Mouse (Mus musculus): ENCODE measurements around the gene Il6st. TPM values are rescaled to one million over a fixed set of nuclear protein-coding genes. Genes with fewer than 3 reads are reported as not detected.

Gene Il6st
- polyA plus RNA-seq, 2 experiments = 34.3 to 40.3 TPM

- Histone ChIP-seq H3K36me3 (ENCODE audit: control insufficient read depth, insufficient read depth, low read length) (no peaks in the 10 kb centered on the region), H3K4me1 (ENCODE audit: control insufficient read depth, insufficient read depth, low read length) (no peaks in the 10 kb centered on the region), H3K4me3 (replicated peaks; ENCODE audit: low read length) (no peak overlapping the region), H3K4me2 (replicated peaks; ENCODE audit: low read depth, low read length, severe bottlenecking) (no peak overlapping the region), H3K9ac (ENCODE audit: low read depth, low read length, severe bottlenecking) (no peak overlapping the region), H3K9me3 (ENCODE audit: control insufficient read depth, low read length) (no peaks in the 10 kb centered on the region), H3K27me3 (ENCODE audit: control insufficient read depth, insufficient read depth, low read length) (no peaks in the 10 kb centered on the region), H3K27ac (replicated peaks; ENCODE audit: low read depth, low read length) (no peak overlapping the region)
- WGBS = 93% methylated on average over 5 of the region's 5 CpGs
- no peak for TF ChIP-seq POLR2A (IDR thresholded peaks at IDR 0.05; ENCODE audit: borderline replicate concordance, extremely low read depth, insufficient read depth, insufficient read length)
- DNase-seq (ENCODE audit: low spot score) = no peak
- ATAC-seq (ENCODE audit: low FRiP score, low read depth) = no peak
Measured at GRCm38 (mm10) chr13:112553304-112553703, 89.4 kb downstream of the Il6st start.

GRCm38 (mm10) chr13:112556501-112556900 lies 92.6 kb downstream of the Il6st start:
- Histone ChIP-seq H3K36me3 (ENCODE audit: control insufficient read depth, insufficient read depth, low read length) (no peaks in the 10 kb centered on the region), H3K27me3 (ENCODE audit: control insufficient read depth, insufficient read depth, low read length) (no peaks in the 10 kb centered on the region), H3K27ac (replicated peaks; ENCODE audit: low read depth, low read length) (no peak overlapping the region), H3K4me3 (replicated peaks; ENCODE audit: low read length) (no peak overlapping the region), H3K4me1 (ENCODE audit: control insufficient read depth, insufficient read depth, low read length) (no peaks in the 10 kb centered on the region), H3K9me3 (ENCODE audit: control insufficient read depth, low read length) (no peaks in the 10 kb centered on the region), H3K4me2 (replicated peaks; ENCODE audit: low read depth, low read length, severe bottlenecking) (no peak overlapping the region), H3K9ac (ENCODE audit: low read depth, low read length, severe bottlenecking) (no peak overlapping the region)
- TF ChIP-seq POLR2A (IDR thresholded peaks at IDR 0.05; ENCODE audit: borderline replicate concordance, extremely low read depth, insufficient read depth, insufficient read length) = no peak
- ATAC-seq (ENCODE audit: low FRiP score, low read depth) = no peak
- DNase-seq (ENCODE audit: low spot score) = no peak
- WGBS = 46% methylated on average over 2 of the region's 2 CpGs

Other genes with a start within 250 kb of the Il6st start
- 1.6 and 2.2 TPM in 2 replicates for gene Ankrd55, start 175.6 kb upstream of the Il6st start, polyA plus RNA-seq (2012; rRNA removed)
- gene Ankrd55, start 175.6 kb upstream of the Il6st start, polyA plus RNA-seq (2014; fragmentation: Nextera tagmentation; extraction: Ambion mirVana) = 0.98 and 1.0 TPM in 2 replicates
- gene Il31ra, start 130.3 kb downstream of the Il6st start, polyA plus RNA-seq (2012; rRNA removed) = 0.28 and 0.38 TPM in 2 replicates
- 0.21 and 0.22 TPM in 2 replicates for gene Il31ra, start 130.3 kb downstream of the Il6st start, polyA plus RNA-seq (2014; fragmentation: Nextera tagmentation; extraction: Ambion mirVana)
- gene Ddx4, start 188.4 kb downstream of the Il6st start, polyA plus RNA-seq (2012; rRNA removed) = 0.56 and 0.73 TPM in 2 replicates
- gene Ddx4, start 188.4 kb downstream of the Il6st start, polyA plus RNA-seq (2014; fragmentation: Nextera tagmentation; extraction: Ambion mirVana) = 0.48 and 0.96 TPM in 2 replicates
- gene Slc38a9, start 196.7 kb downstream of the Il6st start, polyA plus RNA-seq (2012; rRNA removed) = 17.8 and 18.5 TPM in 2 replicates
- 16.3 and 18.3 TPM in 2 replicates for gene Slc38a9, start 196.7 kb downstream of the Il6st start, polyA plus RNA-seq (2014; fragmentation: Nextera tagmentation; extraction: Ambion mirVana)

Measured in limb, embryonic 14.5 days (tissue).